Mouse (Mus musculus) MEL (cell line): ENCODE results near the gene Tsc22d1. TPM values are rescaled to one million over a fixed set of nuclear protein-coding genes. Genes with fewer than 3 reads are reported as not detected.

Experiments used
- DNase-seq: peaks from one replicate; pipeline ENCODE4 v3.0.0; 2011; ENCODE audit warnings: low read depth, low spot score
- H3K27ac ChIP-seq: 2 replicates; pipeline ENCODE4 v1.5.1; 2012; ENCODE audit warnings: low read depth, mild to moderate bottlenecking, control low read depth, low read length, moderate library complexity; ENCODE audit not compliant: control insufficient read depth
- H3K27me3 ChIP-seq, 2 experiments: fragments of 150-350 bp in 1 of 2; sonication (generic) in 1 of 2; 2 replicates each; pipeline ENCODE4 v1.6.1; 2012; ENCODE audit warnings: low read length in 2 of 2, mild to moderate bottlenecking in 2 of 2, improper control_type of control experiment in 1 of 2, moderate library complexity in 1 of 2; ENCODE audit not compliant: insufficient read depth in 2 of 2, control insufficient read depth in 1 of 2
- H3K36me3 ChIP-seq, 2 experiments: 2 replicates each; pipeline ENCODE4 v1.6.1; 2012 to 2014; ENCODE audit warnings: low read length in 2 of 2, improper control_type of control experiment in 1 of 2, inconsistent platforms in 1 of 2, mild to moderate bottlenecking in 1 of 2; ENCODE audit not compliant: insufficient read depth in 2 of 2, control insufficient read depth in 1 of 2
- H3K4me1 ChIP-seq, 2 experiments: fragments of 150-350 bp in 1 of 2; sonication (generic) in 1 of 2; 2 replicates each; pipeline ENCODE4 v1.6.1; 2012; ENCODE audit warnings: low read length in 2 of 2, improper control_type of control experiment in 1 of 2, mild to moderate bottlenecking in 1 of 2; ENCODE audit not compliant: insufficient read depth in 2 of 2, control insufficient read depth in 1 of 2
- H3K4me3 ChIP-seq, 2 experiments: fragments of 150-350 bp in 1 of 2; sonication (generic) in 1 of 2; 2 replicates each; pipeline ENCODE4 v1.5.1; 2012; ENCODE audit warnings: low read depth in 2 of 2, low read length in 2 of 2, mild to moderate bottlenecking in 2 of 2, moderate library complexity in 2 of 2, control low read depth in 1 of 2, improper control_type of control experiment in 1 of 2; ENCODE audit not compliant: control insufficient read depth in 1 of 2, insufficient read depth in 1 of 2
- H3K79me2 ChIP-seq: 2 replicates; pipeline ENCODE4 v1.6.1; 2012; ENCODE audit warnings: mild to moderate bottlenecking, low read length, moderate library complexity; ENCODE audit not compliant: control insufficient read depth, poor library complexity, insufficient read depth
- H3K9ac ChIP-seq: 2 replicates; pipeline ENCODE4 v1.6.1; 2012; ENCODE audit warnings: low read depth, mild to moderate bottlenecking, control low read depth, low read length, moderate library complexity; ENCODE audit not compliant: control insufficient read depth, poor library complexity, severe bottlenecking
- H3K9me3 ChIP-seq: fragments of 150-350 bp; sonication (generic); replicated peaks from 2 replicates; pipeline ENCODE4 v1.6.1; 2012; ENCODE audit warnings: mild to moderate bottlenecking, low read length, improper control_type of control experiment, moderate library complexity; ENCODE audit not compliant: insufficient read depth
- BHLHE40 ChIP-seq: IDR thresholded peaks from 2 replicates; pipeline ENCODE4 v1.6.1; 2012; ENCODE audit warnings: low read depth, mild to moderate bottlenecking, inconsistent platforms, low read length, improper control_type of control experiment, borderline replicate concordance
- CHD1 ChIP-seq: IDR thresholded peaks from 2 replicates; pipeline ENCODE4 v1.6.1; 2012; ENCODE audit warnings: low read depth, mild to moderate bottlenecking, inconsistent platforms, low read length, improper control_type of control experiment
- CHD2 ChIP-seq: IDR thresholded peaks from 2 replicates; pipeline ENCODE4 v1.6.1; 2011; ENCODE audit warnings: low read length, improper control_type of control experiment
- E2F4 ChIP-seq: IDR thresholded peaks from 2 replicates; pipeline ENCODE4 v1.6.1; 2011; ENCODE audit warnings: low read depth, low read length, improper control_type of control experiment, borderline replicate concordance
- ELF1 ChIP-seq: IDR thresholded peaks from 2 replicates; pipeline ENCODE4 v1.6.1; 2014; ENCODE audit warnings: low read depth, mild to moderate bottlenecking, inconsistent platforms, low read length, improper control_type of control experiment, moderate library complexity
- EP300 ChIP-seq, 2 experiments: IDR thresholded peaks; 2 replicates each; pipeline ENCODE4 v1.6.1; 2011; ENCODE audit warnings: improper control_type of control experiment in 2 of 2, low read length in 2 of 2, low read depth in 1 of 2, mild to moderate bottlenecking in 1 of 2
- GABPA ChIP-seq: IDR thresholded peaks from 2 replicates; pipeline ENCODE4 v1.6.1; 2012; ENCODE audit warnings: low read depth, mild to moderate bottlenecking, inconsistent platforms, low read length, improper control_type of control experiment, moderate library complexity
- GATA1 ChIP-seq: IDR thresholded peaks from 2 replicates; pipeline ENCODE4 v1.6.1; 2011; ENCODE audit warnings: low read depth, low read length, improper control_type of control experiment
- KAT2A ChIP-seq: conservative IDR thresholded peaks from 2 replicates; pipeline ENCODE4 v1.6.1; 2012; ENCODE audit warnings: low read depth, low read length, improper control_type of control experiment, inconsistent platforms
- MAX ChIP-seq: IDR thresholded peaks from 2 replicates; pipeline ENCODE4 v1.6.1; 2011; ENCODE audit warnings: low read length, improper control_type of control experiment
- MYB ChIP-seq: IDR thresholded peaks from 2 replicates; pipeline ENCODE4 v1.6.1; 2011; ENCODE audit warnings: mild to moderate bottlenecking, low read depth, low read length, improper control_type of control experiment
- MYC ChIP-seq: IDR thresholded peaks from 2 replicates; pipeline ENCODE4 v1.6.1; 2011; ENCODE audit warnings: low read depth, mild to moderate bottlenecking, low read length, improper control_type of control experiment, moderate library complexity
- NELFE ChIP-seq: IDR thresholded peaks from 2 replicates; pipeline ENCODE4 v1.6.1; 2011; ENCODE audit warnings: low read depth, low read length, improper control_type of control experiment
- NRF1 ChIP-seq: IDR thresholded peaks from 2 replicates; pipeline ENCODE4 v1.6.1; 2014; ENCODE audit warnings: low read depth, mild to moderate bottlenecking, inconsistent platforms, low read length, improper control_type of control experiment, moderate library complexity; ENCODE audit not compliant: poor library complexity, insufficient read depth, severe bottlenecking
- POLR2A ChIP-seq, 2 experiments: IDR thresholded peaks; 2 replicates each; pipeline ENCODE4 v1.6.1; 2011 to 2012; ENCODE audit warnings: low read length in 2 of 2, mild to moderate bottlenecking in 2 of 2, control low read depth in 1 of 2, improper control_type of control experiment in 1 of 2, low read depth in 1 of 2, moderate library complexity in 1 of 2; ENCODE audit not compliant: control insufficient read depth in 1 of 2, insufficient read depth in 1 of 2, poor library complexity in 1 of 2
- POLR2AphosphoS2 ChIP-seq: IDR thresholded peaks from 2 replicates; pipeline ENCODE4 v1.6.1; 2011; ENCODE audit warnings: low read length, improper control_type of control experiment
- POLR2AphosphoS5 ChIP-seq: IDR thresholded peaks from 2 replicates; pipeline ENCODE4 v1.6.1; 2012; ENCODE audit warnings: low read depth, borderline replicate concordance, mild to moderate bottlenecking, inconsistent platforms, low read length, moderate library complexity, mixed read lengths
- RAD21 ChIP-seq: IDR thresholded peaks from 2 replicates; pipeline ENCODE4 v1.6.1; 2011; ENCODE audit warnings: mild to moderate bottlenecking, low read depth, low read length, improper control_type of control experiment
- RCOR1 ChIP-seq: IDR thresholded peaks from 2 replicates; pipeline ENCODE4 v1.6.1; 2012; ENCODE audit warnings: low read depth, mild to moderate bottlenecking, inconsistent platforms, low read length, improper control_type of control experiment
- SMC3 ChIP-seq: IDR thresholded peaks from 2 replicates; pipeline ENCODE4 v1.6.1; 2011; ENCODE audit warnings: low read depth, low read length, improper control_type of control experiment
- TAL1 ChIP-seq: IDR thresholded peaks from 2 replicates; pipeline ENCODE4 v1.6.1; 2012; ENCODE audit warnings: mild to moderate bottlenecking, inconsistent platforms, low read length, moderate library complexity, mixed read lengths
- TBP ChIP-seq: IDR thresholded peaks from 2 replicates; pipeline ENCODE4 v1.8.0; 2011; ENCODE audit warnings: low read depth, low read length, improper control_type of control experiment
- TCF12 ChIP-seq: IDR thresholded peaks from 2 replicates; pipeline ENCODE4 v1.6.1; 2014; ENCODE audit warnings: low read depth, mild to moderate bottlenecking, inconsistent platforms, low read length, improper control_type of control experiment, moderate library complexity
- USF1 ChIP-seq: IDR thresholded peaks from 2 replicates; pipeline ENCODE4 v1.6.1; 2014; ENCODE audit warnings: low read depth, mild to moderate bottlenecking, inconsistent platforms, low read length, improper control_type of control experiment, moderate library complexity
- USF2 ChIP-seq, 2 experiments: IDR thresholded peaks; 2 replicates each; pipeline ENCODE4 v1.6.1; 2011 to 2012; ENCODE audit warnings: improper control_type of control experiment in 2 of 2, low read length in 2 of 2, borderline replicate concordance in 1 of 2, inconsistent platforms in 1 of 2, low read depth in 1 of 2, mild to moderate bottlenecking in 1 of 2; ENCODE audit not compliant: insufficient read depth in 1 of 2
- polyA plus RNA-seq, 2 experiments: library from polyadenylated mRNA; stranded (reverse) in 1 of 2; unstranded in 1 of 2; fragments of >175 nt in 1 of 2; fragments of >200 nt in 1 of 2; gene quantifications; 2 replicates each; pipeline versions ENCODE4 v1.2.1 to v1.2.4; 2012; ENCODE audit warnings: low replicate concordance in 2 of 2, low read depth in 1 of 2; ENCODE audit not compliant: insufficient read length in 2 of 2, insufficient read depth in 1 of 2, missing spikeins in 1 of 2
- total RNA-seq: library from RNA; depleted of rRNA; stranded (reverse); fragments of 300-350 nt; gene quantifications from 2 replicates; pipeline ENCODE4 v1.2.3, GENCODE M21; 2012

Tsc22d1 gene
- total and polyA plus RNA-seq, 3 experiments: 7.6 to 15.9 TPM; not detected in 1

- H3K27ac ChIP-seq: no peak overlapping the region
- no peaks in the 10 kb centered on the region for H3K4me1 ChIP-seq
- H3K36me3 ChIP-seq: no peaks in the 10 kb centered on the region
- no peak for DNase-seq
- H3K4me3 ChIP-seq: no peak overlapping the region
- no peaks in the 10 kb centered on the region for H3K9me3 ChIP-seq
- TF ChIP-seq CHD1: no peak
- no peak for TF ChIP-seq GABPA
- no peak for TF ChIP-seq TAL1
- TF ChIP-seq MAX: no peak
- TF ChIP-seq RAD21: no peak
- TF ChIP-seq GATA1: no peak
- TF ChIP-seq USF2 (IDR thresholded peaks at IDR 0.05; ENCODE audit: borderline replicate concordance in 1 of 2, insufficient read depth in 1 of 2, low read depth in 1 of 2, low read length in 2 of 2): no peak
- no peak for TF ChIP-seq TBP
- TF ChIP-seq POLR2AphosphoS5: no peak
- TF ChIP-seq EP300 (IDR thresholded peaks at IDR 0.05; ENCODE audit: low read depth in 1 of 2, low read length in 2 of 2): no peak
- no peaks in the 10 kb centered on the region for H3K79me2 ChIP-seq
- H3K27me3 ChIP-seq: no peaks in the 10 kb centered on the region; a peak in 1 of 4 replicates
- H3K9ac ChIP-seq: no peak overlapping the region
These were observed 40.2 kb upstream of the Tsc22d1 start for GRCm38 (mm10) chr14:76374601-76375000.

- TF ChIP-seq POLR2A (IDR thresholded peaks at IDR 0.05; ENCODE audit: control insufficient read depth in 1 of 2, insufficient read depth in 1 of 2, low read depth in 1 of 2, low read length in 2 of 2, poor library complexity in 1 of 2): no peak
- no peak for TF ChIP-seq USF2 (IDR thresholded peaks at IDR 0.05; ENCODE audit: borderline replicate concordance in 1 of 2, insufficient read depth in 1 of 2, low read depth in 1 of 2, low read length in 2 of 2)
- no peak for TF ChIP-seq KAT2A
- no peak for TF ChIP-seq ELF1
- no peak for TF ChIP-seq MYC
- TF ChIP-seq BHLHE40: no peak
- no peak for TF ChIP-seq MYB
- no peak for TF ChIP-seq NRF1
- TF ChIP-seq CHD1: no peak
- TF ChIP-seq TAL1: no peak
- TF ChIP-seq E2F4: no peak
- no peak for TF ChIP-seq CHD2
- no peak for TF ChIP-seq SMC3
- TF ChIP-seq RCOR1: no peak
- no peak for TF ChIP-seq USF1
- no peak for TF ChIP-seq NELFE
- no peak for TF ChIP-seq TCF12
- no peak for TF ChIP-seq POLR2AphosphoS2
- Histone ChIP-seq H3K27me3 (no peaks in the 10 kb centered on the region; a peak in 1 of 4 replicates), H3K36me3 (no peaks in the 10 kb centered on the region), H3K79me2 (no peaks in the 10 kb centered on the region), H3K9ac (no peak overlapping the region), H3K27ac (no peak overlapping the region), H3K4me3 (no peak overlapping the region), H3K9me3 (no peaks in the 10 kb centered on the region), H3K4me1 (no peaks in the 10 kb centered on the region)
- DNase-seq: no peak
These were observed 38.2 kb upstream of the Tsc22d1 start for GRCm38 (mm10) chr14:76376561-76376960.
